Mouse (Mus musculus): Measurements from ENCODE around the gene Slc28a1. TPM values are rescaled to one million over a fixed set of nuclear protein-coding genes. Genes with fewer than 3 reads are reported as not detected.

Gene Slc28a1
- polyA plus RNA-seq, 1 experiment = not detected

- 83% methylated on average over 7 of the region's 7 CpGs for WGBS
- H3K4me3 ChIP-seq (ENCODE audit: insufficient read depth, low read depth, low read length) = no peak overlapping the region
- no peak for TF ChIP-seq POLR2A (IDR thresholded peaks at IDR 0.05; ENCODE audit: insufficient read depth, low read depth, low read length)
- TF ChIP-seq CTCF (IDR thresholded peaks at IDR 0.05; ENCODE audit: insufficient read depth, low read depth, low read length) = no peak
- no peaks in the 10 kb centered on the region for H3K4me1 ChIP-seq (ENCODE audit: control insufficient read depth, insufficient read depth, low read length)
- H3K27ac ChIP-seq (ENCODE audit: insufficient read depth, low read depth, low read length) = no peak overlapping the region
Measured at GRCm38 (mm10) chr7:81219321-81219720, 104.7 kb downstream of the Slc28a1 start.

Other genes with a start within 250 kb of the Slc28a1 start
- gene Wdr73, start 213.5 kb upstream of the Slc28a1 start, polyA plus RNA-seq (2012; ENCODE audit: insufficient read depth, insufficient read length, low replicate concordance, missing spikeins) = not detected in 2 replicates
- not detected in 2 replicates for gene Nmb, start 209.7 kb upstream of the Slc28a1 start, polyA plus RNA-seq (2012; ENCODE audit: insufficient read depth, insufficient read length, low replicate concordance, missing spikeins)
- gene Sec11a, start 167.0 kb upstream of the Slc28a1 start, polyA plus RNA-seq (2012; ENCODE audit: insufficient read depth, insufficient read length, low replicate concordance, missing spikeins) = not detected in 2 replicates
- gene Zfp592, start 121.1 kb upstream of the Slc28a1 start, polyA plus RNA-seq (2012; ENCODE audit: insufficient read depth, insufficient read length, low replicate concordance, missing spikeins) = not detected in 2 replicates
- not detected in 2 replicates for gene Alpk3, start 57.2 kb upstream of the Slc28a1 start, polyA plus RNA-seq (2012; ENCODE audit: insufficient read depth, insufficient read length, low replicate concordance, missing spikeins)
- gene Pde8a, start 98.8 kb downstream of the Slc28a1 start, polyA plus RNA-seq (2012; ENCODE audit: insufficient read depth, insufficient read length, low replicate concordance, missing spikeins) = not detected in 2 replicates
- 2,532 TPM in 1 of 2 replicates, not detected in the other for gene Rps17, start 230.5 kb downstream of the Slc28a1 start, polyA plus RNA-seq (2012; ENCODE audit: insufficient read depth, insufficient read length, low replicate concordance, missing spikeins)